Mouse (Mus musculus) heart, adult 8-10 months (tissue): ENCODE measurements around the gene Ephb2. TPM values are rescaled to one million over a fixed set of nuclear protein-coding genes. Genes with fewer than 3 reads are reported as not detected.

ENCODE experiments used
- DNase-seq: peaks from one replicate; pipeline ENCODE4 v3.0.0; 2022; ENCODE audit warnings: low spot score
- total RNA-seq, 4 experiments: library from RNA; stranded (reverse); gene quantifications; 2 replicates each; pipeline ENCODE4 v1.2.4; 2022

Gene Ephb2
- total RNA-seq, 4 experiments from 2014 or later, result 0.44 to 0.86 (median 0.45) TPM

GRCm38 (mm10) chr4:136702456-136702855, 133.3 kb downstream of the Ephb2 start:
- DNase-seq, result no peak

- no peak for DNase-seq
Observed at GRCm38 (mm10) chr4:136701236-136701635, 134.6 kb downstream of the Ephb2 start.

GRCm38 (mm10) chr4:136699084-136699450, 136.7 kb downstream of the Ephb2 start:
- DNase-seq, result no peak

GRCm38 (mm10) chr4:136698404-136699083, 137.2 kb downstream of the Ephb2 start:
- no peak for DNase-seq

GRCm38 (mm10) chr4:136697325-136697724, 138.5 kb downstream of the Ephb2 start:
- no peak for DNase-seq

GRCm38 (mm10) chr4:136696381-136696925, 139.3 kb downstream of the Ephb2 start:
- peak; percentile 13 for DNase-seq

- DNase-seq, result no peak
Observed at GRCm38 (mm10) chr4:136695696-136696095, 140.1 kb downstream of the Ephb2 start.

- DNase-seq, result no peak
Observed at GRCm38 (mm10) chr4:136690034-136690433, 145.8 kb downstream of the Ephb2 start.

GRCm38 (mm10) chr4:136688113-136688512, 147.7 kb downstream of the Ephb2 start:
- no peak for DNase-seq

GRCm38 (mm10) chr4:136685431-136685869, 150.3 kb downstream of the Ephb2 start:
- no peak for DNase-seq

GRCm38 (mm10) chr4:136684485-136684884, 151.3 kb downstream of the Ephb2 start:
- DNase-seq, result no peak

- DNase-seq, result no peak
Observed at GRCm38 (mm10) chr4:136680641-136681040, 155.1 kb downstream of the Ephb2 start.

GRCm38 (mm10) chr4:136679221-136679620, 156.6 kb downstream of the Ephb2 start:
- no peak for DNase-seq

GRCm38 (mm10) chr4:136678480-136678879, 157.3 kb downstream of the Ephb2 start:
- DNase-seq, result peak; percentile 76

GRCm38 (mm10) chr4:136675439-136675838, 160.3 kb downstream of the Ephb2 start:
- no peak for DNase-seq

- no peak for DNase-seq
Observed at GRCm38 (mm10) chr4:136672335-136673090, 163.3 kb downstream of the Ephb2 start.

GRCm38 (mm10) chr4:136667757-136668156, 168.0 kb downstream of the Ephb2 start:
- no peak for DNase-seq

GRCm38 (mm10) chr4:136666002-136666401, 169.8 kb downstream of the Ephb2 start:
- DNase-seq, result no peak

GRCm38 (mm10) chr4:136665068-136665467, 170.7 kb downstream of the Ephb2 start:
- DNase-seq, result no peak

- DNase-seq, result no peak
Observed at GRCm38 (mm10) chr4:136657914-136658313, 177.9 kb downstream of the Ephb2 start.

GRCm38 (mm10) chr4:136653692-136654234, 182.0 kb downstream of the Ephb2 start:
- no peak for DNase-seq

GRCm38 (mm10) chr4:136653019-136653418, 182.8 kb downstream of the Ephb2 start:
- no peak for DNase-seq

GRCm38 (mm10) chr4:136652528-136652910, 183.3 kb downstream of the Ephb2 start:
- DNase-seq, result no peak
